ENCODE assay signal across 9 mouse cellular contexts in genomic region chr1:168283841-168284565, GRCm38 (mm10).
DNase-seq lines count a peak whose midpoint lies in the region; ATAC-seq lines count a peak whose summit lies in the region.
"Had no signal": no experiment of that assay in that cellular context is flagged by ENCODE, and none has a peak within 500 bp of the region (broad histone marks: within the 10 kb centered on the region; RNA-seq: fewer than 3 reads in every experiment).

No protein-coding gene starts in this region.

- ATAC-seq in lung, embryonic 15.5 days (ENCODE audit: borderline replicate concordance, extremely low read depth, low FRiP score, low TSS enrichment) = no peak
- ATAC-seq in common myeloid progenitor, adult 5-6 weeks (replicated peaks; ENCODE audit: low read depth, poor library complexity, severe bottlenecking) = peak; percentile 62
- ATAC-seq in hindbrain, embryonic 13.5 days (ENCODE audit: low FRiP score) = peak; percentile 16; the same call in 1 of the 2 replicates
- ATAC-seq in stomach, embryonic 14.5 days (ENCODE audit: insufficient number of reproducible peaks, insufficient read depth, low FRiP score, low read depth) = no peak

- DNase-seq in lung, postnatal 14 days = no peak
- DNase-seq in right cerebral cortex, postnatal 25 days = no peak
- DNase-seq in frontal cortex, postnatal 25 days (ENCODE audit: low spot score in 2 of 2) = no peak
- DNase-seq: gastrocnemius, postnatal 25 days; spleen, adult 18-20 months had no signal

- no peak overlapping the region for H3K4me3 ChIP-seq in lung, embryonic 15.5 days
- no peak overlapping the region for H3K4me3 ChIP-seq in hindbrain, embryonic 13.5 days
- H3K4me3 ChIP-seq in stomach, embryonic 14.5 days (ENCODE audit: low read depth, low read length) = no peak overlapping the region

- H3K27me3 ChIP-seq in lung, embryonic 15.5 days = no peaks in the 10 kb centered on the region
- no peaks in the 10 kb centered on the region for H3K27me3 ChIP-seq in hindbrain, embryonic 13.5 days
- no peaks in the 10 kb centered on the region for H3K27me3 ChIP-seq in stomach, embryonic 14.5 days (ENCODE audit: control insufficient read depth, insufficient read depth, low read length)

- no peaks in the 10 kb centered on the region for H3K36me3 ChIP-seq in lung, embryonic 15.5 days
- H3K36me3 ChIP-seq in hindbrain, embryonic 13.5 days = no peaks in the 10 kb centered on the region
- no peaks in the 10 kb centered on the region for H3K36me3 ChIP-seq in stomach, embryonic 14.5 days (ENCODE audit: control insufficient read depth, insufficient read depth, low read length)

- no peak overlapping the region for H3K9ac ChIP-seq in lung, embryonic 15.5 days
- H3K9ac ChIP-seq in hindbrain, embryonic 13.5 days = peak overlapping the region; percentile 46
- no peak overlapping the region for H3K9ac ChIP-seq in stomach, embryonic 14.5 days (replicated peaks; ENCODE audit: low read depth, low read length)

- peak overlapping the region; percentile 57 for H3K27ac ChIP-seq in lung, embryonic 15.5 days
- H3K27ac ChIP-seq in hindbrain, embryonic 13.5 days = peak overlapping the region; percentile 71
- 0 out of 2 replicates have a peak overlapping the region, but pooled peaks have one; percentile 35 for H3K27ac ChIP-seq in stomach, embryonic 14.5 days (ENCODE audit: low read length)

- 47% methylated on average over 15 of the region's 15 CpGs for WGBS in lung, embryonic 15.5 days
- 39% methylated on average over 15 of the region's 15 CpGs for WGBS in hindbrain, embryonic 13.5 days
- WGBS in stomach, embryonic 14.5 days = 43% methylated on average over 15 of the region's 15 CpGs

- H3K4me1 ChIP-seq in lung, embryonic 15.5 days = peaks cover 44% of the 10 kb centered on the region
- peaks cover 71% of the 10 kb centered on the region for H3K4me1 ChIP-seq in hindbrain, embryonic 13.5 days (replicated peaks)
- H3K4me1 ChIP-seq in stomach, embryonic 14.5 days (ENCODE audit: control insufficient read depth, insufficient read depth, low read length) = peaks cover 34% of the 10 kb centered on the region

- peak overlapping the region; percentile 0; the same call in 1 of the 2 replicates for H3K4me2 ChIP-seq in lung, embryonic 15.5 days
- H3K4me2 ChIP-seq in hindbrain, embryonic 13.5 days = no peak overlapping the region
- no peak overlapping the region for H3K4me2 ChIP-seq in stomach, embryonic 14.5 days (replicated peaks; ENCODE audit: low read depth, low read length)

- H3K9me3 ChIP-seq in lung, embryonic 15.5 days = no peaks in the 10 kb centered on the region
- no peaks in the 10 kb centered on the region for H3K9me3 ChIP-seq in hindbrain, embryonic 13.5 days
- H3K9me3 ChIP-seq in stomach, embryonic 14.5 days (ENCODE audit: control insufficient read depth, low read depth, low read length) = no peaks in the 10 kb centered on the region

Comparison
In these comparisons a context has a peak if more than half of its experiments do, and no peak if none do; other contexts are left out.
1. ATAC-seq: peak in common myeloid progenitor, adult 5-6 weeks (single experiment) and hindbrain, embryonic 13.5 days (single experiment); none in lung, embryonic 15.5 days (single experiment) and stomach, embryonic 14.5 days (single experiment).
2. Peak in every context shown above with its lines, with median percentiles within 50 percentile points of each other: H3K27ac ChIP-seq.